Mouse (Mus musculus): Measurements from ENCODE around the gene Zfp385b. TPM values are rescaled to one million over a fixed set of nuclear protein-coding genes. Genes with fewer than 3 reads are reported as not detected.
A peak's percentile ranks its signal among the peaks of the same experiment; 100 is the strongest.

The Zfp385b gene
- polyA plus RNA-seq, 1 experiment from 2014 or later: 8.3 TPM

DNA sequence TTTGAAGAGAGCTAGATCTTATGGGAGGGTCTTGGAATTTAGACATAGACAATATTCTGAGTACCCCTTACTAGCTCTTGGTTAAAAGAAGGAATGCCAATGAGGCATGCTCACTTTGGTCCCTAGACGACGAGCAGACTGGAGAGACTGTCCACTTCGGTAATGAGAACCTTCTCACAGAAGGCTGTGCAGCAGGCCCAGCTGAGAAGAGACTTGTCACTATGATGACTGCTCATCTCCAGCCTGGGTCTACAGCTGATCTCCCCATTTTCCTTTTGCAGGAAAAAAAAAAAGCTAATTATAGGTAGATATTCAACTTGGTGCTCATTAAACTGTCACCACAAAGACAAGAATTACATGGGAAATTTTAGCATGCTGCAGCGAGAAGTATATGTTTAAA lies 262.5 kb downstream of the Zfp385b start:
- H3K4me2 ChIP-seq (replicated peaks): no peak overlapping the region
- 59% methylated on average over 4 of the region's 4 CpGs for WGBS

DNA sequence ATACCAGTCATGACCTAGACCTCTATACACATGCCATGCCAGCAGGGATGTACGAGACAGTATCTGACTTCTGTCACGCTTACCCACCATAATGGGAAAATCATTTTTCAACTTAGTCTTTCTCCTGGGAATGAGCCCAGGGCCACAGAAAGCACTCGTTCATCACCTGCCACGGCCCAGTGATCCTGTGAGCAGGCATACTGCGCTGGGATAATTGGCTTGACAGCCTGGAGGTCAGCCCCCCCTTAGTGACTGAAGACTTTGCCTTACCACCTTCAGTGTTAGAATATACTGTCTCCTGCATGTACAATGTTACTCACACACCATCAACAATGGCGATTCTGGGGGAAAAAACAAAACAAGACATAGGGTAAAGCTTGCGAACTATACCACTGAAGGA lies 263.5 kb downstream of the Zfp385b start:
- Histone ChIP-seq H3K4me3 (no peak overlapping the region), H3K9ac (replicated peaks) (no peak overlapping the region), H3K27ac (replicated peaks) (no peak overlapping the region), H3K27me3 (no peaks in the 10 kb centered on the region), H3K9me3 (no peaks in the 10 kb centered on the region), H3K4me1 (no peaks in the 10 kb centered on the region), H3K4me2 (replicated peaks) (no peak overlapping the region), H3K36me3 (no peaks in the 10 kb centered on the region)
- ATAC-seq (replicated peaks): no peak
- WGBS: 76% methylated on average over 7 of the region's 7 CpGs

More for the DNA sequence above, 262.5 kb downstream of the Zfp385b start:
- H3K9ac ChIP-seq (replicated peaks): no peak overlapping the region
- no peaks in the 10 kb centered on the region for H3K36me3 ChIP-seq
- ATAC-seq (replicated peaks): 0 out of 2 replicates have a peak, but pooled peaks have one; percentile 48
- H3K9me3 ChIP-seq: no peaks in the 10 kb centered on the region
- H3K4me1 ChIP-seq: no peaks in the 10 kb centered on the region
- H3K27ac ChIP-seq (replicated peaks): no peak overlapping the region
- H3K27me3 ChIP-seq: no peaks in the 10 kb centered on the region
- no peak overlapping the region for H3K4me3 ChIP-seq

DNA sequence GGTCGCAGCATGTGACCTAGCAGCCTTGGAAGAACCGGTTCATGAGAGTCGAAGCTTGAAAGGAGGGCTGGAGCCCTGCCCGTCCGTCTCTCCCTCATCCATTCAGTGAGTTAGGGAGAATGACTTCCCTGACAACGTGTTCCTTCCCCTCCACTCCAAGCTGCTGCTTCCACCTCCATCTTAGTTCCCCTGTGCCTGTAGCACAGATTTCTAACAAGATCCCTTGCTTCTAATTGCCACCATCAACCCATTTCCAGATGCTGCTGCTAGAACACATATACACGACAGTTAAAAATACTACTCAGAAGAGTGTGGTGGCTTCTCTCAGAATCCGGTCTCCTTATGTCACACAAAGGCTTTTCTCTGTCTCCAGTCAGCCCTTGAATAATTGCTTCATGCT lies 266.8 kb downstream of the Zfp385b start:
- no peak overlapping the region for H3K4me2 ChIP-seq (replicated peaks)
- WGBS: 48% methylated on average over 8 of the region's 8 CpGs
- H3K9me3 ChIP-seq: no peaks in the 10 kb centered on the region
- H3K4me3 ChIP-seq: no peak overlapping the region
- H3K27ac ChIP-seq (replicated peaks): no peak overlapping the region
- H3K27me3 ChIP-seq: no peaks in the 10 kb centered on the region
- no peak for ATAC-seq (replicated peaks)
- H3K9ac ChIP-seq (replicated peaks): no peak overlapping the region
- H3K4me1 ChIP-seq: no peaks in the 10 kb centered on the region
- no peaks in the 10 kb centered on the region for H3K36me3 ChIP-seq

DNA sequence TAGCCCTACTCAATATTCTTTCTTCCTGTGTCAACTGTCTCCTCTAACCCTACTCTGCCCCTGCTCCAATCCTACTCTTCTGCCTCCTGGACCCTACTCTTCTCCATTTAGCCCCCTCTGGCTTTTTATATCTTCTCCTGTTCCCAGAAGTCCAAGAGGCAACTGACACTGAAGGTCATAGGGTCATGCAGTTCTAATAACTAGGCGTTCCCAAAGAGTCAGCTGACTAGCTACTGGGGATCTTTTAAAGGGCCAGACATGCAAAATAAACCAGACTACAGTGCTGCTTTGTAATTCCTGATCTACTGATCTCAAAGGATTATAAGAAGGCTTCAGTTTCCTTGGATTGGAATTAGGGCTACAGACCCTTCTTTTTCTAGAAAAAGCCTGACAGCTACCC lies 276.1 kb downstream of the Zfp385b start:
- WGBS: 60% methylated on average over 1 of the region's 1 CpGs
- no peaks in the 10 kb centered on the region for H3K27me3 ChIP-seq

DNA sequence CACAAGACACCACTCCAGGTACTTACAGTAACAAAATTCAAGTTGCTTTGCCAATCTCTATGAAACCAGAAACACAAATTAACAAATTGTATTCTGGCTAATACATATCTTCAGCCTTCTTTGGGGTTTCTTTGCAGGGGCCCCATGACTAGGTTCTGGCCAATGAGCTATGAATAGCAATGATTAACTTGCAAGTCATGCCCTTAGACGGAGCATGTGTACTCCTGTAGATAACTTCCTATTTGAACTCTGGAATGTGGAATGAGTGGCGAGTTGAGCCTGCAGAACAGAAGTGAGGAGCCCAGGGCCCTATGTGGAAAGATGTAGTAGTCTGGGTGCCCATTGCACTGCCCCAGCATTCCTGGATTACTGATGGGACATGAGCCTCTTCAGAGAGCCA lies 276.8 kb downstream of the Zfp385b start:
- ATAC-seq (replicated peaks): no peak
- Histone ChIP-seq H3K36me3 (no peaks in the 10 kb centered on the region), H3K27me3 (no peaks in the 10 kb centered on the region), H3K4me1 (no peaks in the 10 kb centered on the region), H3K4me3 (no peak overlapping the region), H3K4me2 (replicated peaks) (no peak overlapping the region), H3K27ac (replicated peaks) (no peak overlapping the region), H3K9ac (replicated peaks) (no peak overlapping the region), H3K9me3 (no peaks in the 10 kb centered on the region)
- 72% methylated on average over 2 of the region's 2 CpGs for WGBS

More for the DNA sequence above, 276.1 kb downstream of the Zfp385b start:
- H3K4me1 ChIP-seq: no peaks in the 10 kb centered on the region
- no peak overlapping the region for H3K4me2 ChIP-seq (replicated peaks)
- H3K36me3 ChIP-seq: no peaks in the 10 kb centered on the region
- no peak overlapping the region for H3K27ac ChIP-seq (replicated peaks)
- H3K9me3 ChIP-seq: no peaks in the 10 kb centered on the region
- no peak for ATAC-seq (replicated peaks)
- H3K9ac ChIP-seq (replicated peaks): no peak overlapping the region
- H3K4me3 ChIP-seq: no peak overlapping the region

DNA sequence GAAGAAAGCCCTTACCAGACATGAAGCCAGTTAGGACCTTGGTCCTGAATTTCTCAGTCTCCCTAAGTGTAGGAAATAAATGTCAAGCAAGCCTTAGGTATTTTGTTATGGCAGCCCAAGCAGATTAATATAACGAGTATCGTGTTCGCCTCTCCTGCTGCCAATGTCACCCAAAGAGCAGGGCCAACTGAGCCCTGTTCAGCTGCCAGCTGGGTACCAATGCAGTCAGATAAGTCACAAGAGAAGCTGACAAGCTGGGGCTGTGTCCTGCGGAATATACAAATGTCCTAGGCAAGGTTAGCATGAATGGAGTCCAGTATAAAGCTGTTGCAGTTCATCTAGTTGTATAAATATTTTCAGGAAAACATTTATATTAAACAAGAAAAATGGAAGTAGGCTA lies 277.8 kb downstream of the Zfp385b start:
- Histone ChIP-seq H3K9ac (replicated peaks) (no peak overlapping the region), H3K27me3 (no peaks in the 10 kb centered on the region), H3K27ac (replicated peaks) (no peak overlapping the region), H3K36me3 (no peaks in the 10 kb centered on the region), H3K4me3 (no peak overlapping the region), H3K4me1 (no peaks in the 10 kb centered on the region), H3K4me2 (replicated peaks) (no peak overlapping the region), H3K9me3 (no peaks in the 10 kb centered on the region)
- WGBS: 82% methylated on average over 4 of the region's 4 CpGs
- ATAC-seq (replicated peaks): no peak

DNA sequence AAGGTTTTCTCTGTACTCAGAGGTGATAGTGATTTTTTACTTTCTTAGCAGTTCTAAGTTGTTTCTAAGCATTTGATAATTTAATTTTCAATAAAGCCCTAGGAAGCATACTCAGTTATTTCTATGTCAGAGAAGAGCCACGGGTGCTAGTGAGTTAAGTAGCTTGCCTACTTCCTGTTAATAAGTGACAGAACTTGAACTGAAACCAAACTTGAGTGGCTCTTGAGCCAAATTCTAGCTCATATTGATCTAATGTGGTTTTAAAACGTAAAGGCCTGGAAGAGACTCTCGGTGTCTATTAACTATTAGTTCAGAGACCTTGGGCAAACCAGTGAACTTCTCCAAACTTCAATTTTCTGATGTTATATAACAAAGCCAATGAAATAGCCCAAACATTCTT lies 278.6 kb downstream of the Zfp385b start:
- H3K36me3 ChIP-seq: no peaks in the 10 kb centered on the region
- no peak overlapping the region for H3K9ac ChIP-seq (replicated peaks)
- no peaks in the 10 kb centered on the region for H3K27me3 ChIP-seq
- no peaks in the 10 kb centered on the region for H3K4me1 ChIP-seq
- no peak for ATAC-seq (replicated peaks)
- no peaks in the 10 kb centered on the region for H3K9me3 ChIP-seq
- H3K27ac ChIP-seq (replicated peaks): no peak overlapping the region
- no peak overlapping the region for H3K4me2 ChIP-seq (replicated peaks)
- 88% methylated on average over 3 of the region's 3 CpGs for WGBS
- H3K4me3 ChIP-seq: no peak overlapping the region

DNA sequence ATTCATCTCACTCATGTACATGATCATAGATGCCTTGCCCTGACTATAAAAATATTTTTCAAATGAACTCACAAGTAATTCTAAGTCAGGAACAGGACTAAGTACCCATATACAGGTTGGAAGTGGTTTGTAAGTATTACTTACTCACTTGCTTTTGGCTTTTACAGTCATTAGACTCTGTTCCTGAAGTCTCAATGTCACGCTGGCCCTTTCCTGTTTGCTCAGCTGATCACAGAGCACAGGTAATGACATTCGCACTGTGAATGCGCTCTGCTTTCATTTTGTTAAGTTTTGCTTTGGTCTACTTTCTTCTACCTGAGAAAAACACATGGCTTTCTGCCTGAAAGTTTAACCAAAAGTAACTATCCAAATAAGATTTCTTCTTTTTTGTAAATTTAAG lies 282.9 kb downstream of the Zfp385b start:
- 94% methylated on average over 3 of the region's 3 CpGs for WGBS
- no peaks in the 10 kb centered on the region for H3K36me3 ChIP-seq

DNA sequence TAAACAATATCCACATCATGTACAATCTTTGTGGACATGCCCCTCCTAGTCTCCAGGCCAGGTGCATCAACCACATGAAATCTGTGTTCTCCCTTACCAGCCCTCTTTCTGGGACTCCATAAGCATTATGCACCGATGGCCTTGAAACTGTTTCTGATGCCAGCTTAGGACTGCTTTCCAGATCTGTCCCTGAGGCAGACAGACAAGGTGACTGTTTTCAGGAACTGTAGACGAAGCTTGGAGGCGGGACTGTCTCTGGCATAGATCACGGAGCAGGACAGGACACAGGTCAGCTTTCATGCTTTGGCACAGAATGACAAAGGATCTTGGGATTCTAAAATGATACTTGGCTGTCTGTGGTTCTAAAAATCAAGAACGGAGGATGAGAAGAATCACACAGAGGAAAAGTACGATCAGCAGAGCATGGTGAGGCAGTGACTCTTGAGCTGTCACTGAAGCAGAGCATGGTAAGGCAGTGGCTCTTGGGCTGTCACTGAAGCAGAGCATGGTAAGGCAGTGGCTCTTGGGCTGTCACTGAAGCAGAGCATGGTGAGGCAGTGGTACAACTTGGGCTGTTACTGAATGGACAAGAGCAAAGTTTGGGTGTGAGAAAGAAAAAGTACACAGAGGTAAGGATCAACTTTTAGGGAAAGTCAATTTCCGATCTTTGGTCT lies 291.2 kb downstream of the Zfp385b start:
- no peak overlapping the region for H3K4me2 ChIP-seq (replicated peaks)
- no peak for ATAC-seq (replicated peaks)
- WGBS: 90% methylated on average over 7 of the region's 7 CpGs
- H3K27ac ChIP-seq (replicated peaks): no peak overlapping the region
- H3K9ac ChIP-seq (replicated peaks): no peak overlapping the region
- no peaks in the 10 kb centered on the region for H3K36me3 ChIP-seq
- H3K27me3 ChIP-seq: no peaks in the 10 kb centered on the region
- no peaks in the 10 kb centered on the region for H3K4me1 ChIP-seq
- no peak overlapping the region for H3K4me3 ChIP-seq
- no peaks in the 10 kb centered on the region for H3K9me3 ChIP-seq

More for the DNA sequence above, 282.9 kb downstream of the Zfp385b start:
- H3K9me3 ChIP-seq: no peaks in the 10 kb centered on the region
- no peak overlapping the region for H3K9ac ChIP-seq (replicated peaks)
- no peak overlapping the region for H3K27ac ChIP-seq (replicated peaks)
- no peaks in the 10 kb centered on the region for H3K27me3 ChIP-seq
- H3K4me1 ChIP-seq: no peaks in the 10 kb centered on the region
- H3K4me2 ChIP-seq (replicated peaks): no peak overlapping the region
- no peak overlapping the region for H3K4me3 ChIP-seq
- no peak for ATAC-seq (replicated peaks)

DNA sequence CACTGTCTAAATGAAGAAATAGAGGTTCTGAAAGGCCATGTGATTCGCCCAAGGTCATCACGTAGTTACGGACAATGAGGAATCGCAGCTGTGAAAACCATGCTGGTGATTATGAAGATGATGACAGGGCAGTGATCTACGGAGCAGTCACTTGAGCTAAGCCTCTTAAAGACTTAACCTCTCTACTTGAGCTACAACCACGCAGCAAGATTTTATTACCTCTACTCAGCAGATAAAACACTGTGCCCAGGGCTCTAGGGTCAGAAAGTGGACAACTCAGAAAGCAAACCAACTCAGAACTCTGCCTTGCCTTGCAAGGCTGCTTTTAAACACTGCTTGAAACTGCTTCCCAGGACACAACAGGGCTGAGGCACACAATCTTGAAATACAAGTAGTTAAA lies 291.8 kb downstream of the Zfp385b start:
- Histone ChIP-seq H3K27me3 (no peaks in the 10 kb centered on the region), H3K4me1 (no peaks in the 10 kb centered on the region), H3K9me3 (no peaks in the 10 kb centered on the region), H3K27ac (replicated peaks) (no peak overlapping the region), H3K36me3 (no peaks in the 10 kb centered on the region), H3K9ac (replicated peaks) (no peak overlapping the region), H3K4me2 (replicated peaks) (no peak overlapping the region), H3K4me3 (no peak overlapping the region)
- WGBS: 83% methylated on average over 6 of the region's 6 CpGs
- no peak for ATAC-seq (replicated peaks)

DNA sequence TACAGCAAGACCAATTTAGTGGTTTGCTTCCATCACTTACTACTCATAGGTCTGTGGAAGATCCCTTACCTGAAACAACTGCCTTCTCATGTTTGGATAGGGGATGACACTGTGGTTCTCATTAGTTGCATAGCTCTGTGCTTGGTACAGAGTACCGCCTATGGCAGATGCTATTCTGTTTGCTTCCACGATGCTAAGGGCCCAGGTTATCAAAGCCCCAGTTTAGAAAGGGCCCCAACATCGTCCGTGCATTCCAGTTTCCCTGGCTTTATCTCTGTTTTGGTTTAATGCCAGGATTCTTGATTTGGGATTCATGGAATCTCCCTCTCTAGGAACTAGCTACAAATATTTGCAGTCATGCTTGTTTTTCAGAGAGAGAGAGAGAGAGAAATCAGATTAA lies 292.6 kb downstream of the Zfp385b start:
- H3K4me2 ChIP-seq (replicated peaks): no peak overlapping the region
- H3K9ac ChIP-seq (replicated peaks): no peak overlapping the region
- no peaks in the 10 kb centered on the region for H3K4me1 ChIP-seq
- H3K27ac ChIP-seq (replicated peaks): no peak overlapping the region
- H3K4me3 ChIP-seq: no peak overlapping the region
- ATAC-seq (replicated peaks): no peak
- no peaks in the 10 kb centered on the region for H3K9me3 ChIP-seq
- 81% methylated on average over 4 of the region's 4 CpGs for WGBS
- no peaks in the 10 kb centered on the region for H3K27me3 ChIP-seq
- no peaks in the 10 kb centered on the region for H3K36me3 ChIP-seq

DNA sequence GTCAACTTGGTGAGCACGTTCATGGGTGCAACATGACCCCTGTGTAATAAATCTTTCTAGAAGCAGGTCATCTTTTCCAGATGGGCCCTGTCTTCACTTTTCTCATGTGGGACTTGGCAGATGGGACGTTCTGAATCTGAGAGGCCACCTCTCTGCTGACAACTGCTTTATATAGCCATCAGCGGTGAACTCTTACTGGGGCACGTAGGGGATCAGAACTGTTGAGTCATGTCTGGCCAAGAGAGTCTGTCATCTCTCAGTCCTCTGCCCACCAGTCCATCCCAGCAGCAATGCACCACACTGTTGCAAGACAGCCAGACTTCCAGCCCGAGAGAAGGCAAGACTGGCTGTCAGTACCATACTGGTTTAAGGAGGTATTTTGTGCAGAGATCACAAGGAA lies 293.1 kb downstream of the Zfp385b start:
- no peak overlapping the region for H3K9ac ChIP-seq (replicated peaks)
- no peaks in the 10 kb centered on the region for H3K36me3 ChIP-seq
- 91% methylated on average over 5 of the region's 5 CpGs for WGBS
- H3K4me2 ChIP-seq (replicated peaks): no peak overlapping the region
- no peaks in the 10 kb centered on the region for H3K9me3 ChIP-seq
- no peaks in the 10 kb centered on the region for H3K4me1 ChIP-seq
- H3K4me3 ChIP-seq: no peak overlapping the region
- H3K27me3 ChIP-seq: no peaks in the 10 kb centered on the region
- no peak overlapping the region for H3K27ac ChIP-seq (replicated peaks)
- ATAC-seq (replicated peaks): no peak

DNA sequence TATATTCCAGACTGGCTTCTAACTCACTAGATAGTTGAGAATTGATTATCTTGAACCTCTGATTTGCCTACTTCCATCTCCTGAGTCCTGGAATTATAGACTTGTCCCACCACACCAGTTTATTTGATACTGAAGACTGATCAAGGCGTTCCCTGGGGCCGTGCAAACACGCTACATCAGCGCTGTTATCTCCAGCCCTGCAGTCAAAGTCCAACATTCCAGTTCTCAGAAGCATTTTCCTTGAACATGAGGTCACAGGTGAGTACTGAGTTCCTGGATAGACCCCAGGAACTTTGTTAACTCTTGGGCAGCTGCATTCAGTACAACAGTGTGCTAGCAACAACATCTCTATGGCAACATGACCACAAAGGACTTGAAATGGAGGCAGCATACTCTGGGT lies 297.2 kb downstream of the Zfp385b start:
- no peak overlapping the region for H3K27ac ChIP-seq (replicated peaks)
- H3K36me3 ChIP-seq: no peaks in the 10 kb centered on the region
- 66% methylated on average over 4 of the region's 4 CpGs for whole genome bisulfite sequencing
- no peak overlapping the region for H3K4me2 ChIP-seq (replicated peaks)
- H3K4me3 ChIP-seq: no peak overlapping the region
- H3K4me1 ChIP-seq: peaks cover 13% of the 10 kb centered on the region
- H3K9ac ChIP-seq (replicated peaks): no peak overlapping the region
- H3K9me3 ChIP-seq: no peaks in the 10 kb centered on the region
- ATAC-seq (replicated peaks): no peak
- no peaks in the 10 kb centered on the region for H3K27me3 ChIP-seq

Measured in forebrain, embryonic 15.5 days (tissue).